Mouse (Mus musculus) limb, embryonic 13.5 days (tissue): ENCODE data around the gene Gpd2. TPM values are rescaled to one million over a fixed set of nuclear protein-coding genes. Genes with fewer than 3 reads are reported as not detected.

ENCODE experiments used
- ATAC-seq: fragments of 200-750 bp; cut with Nextera tagmentation; 2 replicates; pipeline ENCODE4 v1.8.0; 2017; ENCODE audit warnings: low read depth, moderate number of reproducible peaks, moderate TSS enrichment; ENCODE audit not compliant: low FRiP score
- H3K27ac ChIP-seq: fragments of 300-500 bp; sonication (generic); 2 replicates; pipeline ENCODE4 v1.5.1; 2015; ENCODE audit warnings: inconsistent platforms, mild to moderate bottlenecking, moderate library complexity
- H3K27me3 ChIP-seq: fragments of 300-500 bp; sonication (generic); 2 replicates; pipeline ENCODE4 v1.6.1; 2015; ENCODE audit warnings: mild to moderate bottlenecking, inconsistent platforms
- H3K36me3 ChIP-seq: fragments of 300-500 bp; sonication (generic); 2 replicates; pipeline ENCODE4 v1.6.1; 2015; ENCODE audit warnings: inconsistent platforms, mild to moderate bottlenecking, moderate library complexity
- H3K4me1 ChIP-seq: fragments of 300-500 bp; sonication (generic); 2 replicates; pipeline ENCODE4 v1.6.1; 2015; ENCODE audit warnings: inconsistent platforms
- H3K4me2 ChIP-seq: fragments of 300-500 bp; sonication (generic); replicated peaks from 2 replicates; pipeline ENCODE4 v1.6.1; 2015; ENCODE audit warnings: inconsistent platforms, mild to moderate bottlenecking, moderate library complexity
- H3K4me3 ChIP-seq: fragments of 300-500 bp; sonication (generic); 2 replicates; pipeline ENCODE4 v1.5.1; 2015; ENCODE audit warnings: moderate library complexity, mild to moderate bottlenecking, inconsistent platforms
- H3K9ac ChIP-seq: fragments of 300-500 bp; sonication (generic); 2 replicates; pipeline ENCODE4 v1.6.1; 2015; ENCODE audit warnings: mild to moderate bottlenecking, inconsistent platforms
- H3K9me3 ChIP-seq: fragments of 300-500 bp; sonication (generic); 2 replicates; pipeline ENCODE4 v1.6.1; 2016; ENCODE audit warnings: inconsistent platforms
- WGBS: fragments of 180-500 bp; shearing (Covaris S2); methylation state at CpG from one replicate; pipeline ENCODE4 v1.1.7; 2015; 5-methylcytosine and 5-hydroxymethylcytosine counted together
- polyA plus RNA-seq: library from polyadenylated mRNA; unstranded; fragments of >200 nt; fragmentation: Nextera tagmentation; extraction: Ambion mirVana; gene quantifications from 2 replicates; pipeline ENCODE4 v1.2.1, GENCODE M21; 2015

Gene Gpd2
- polyA plus RNA-seq, 1 experiment from 2014 or later, result 14.3 TPM

GRCm38 (mm10) chr2:57280190-57280723, 42.8 kb downstream of the Gpd2 start:
- ATAC-seq, result no peak
- Histone ChIP-seq H3K4me3 (no peak overlapping the region), H3K4me2 (no peak overlapping the region), H3K27me3 (no peaks in the 10 kb centered on the region), H3K9me3 (0 out of 2 replicates have a peak, but pooled peaks cover 3% of the 10 kb centered on the region), H3K27ac (no peak overlapping the region), H3K36me3 (peaks cover 10% of the 10 kb centered on the region), H3K4me1 (no peaks in the 10 kb centered on the region), H3K9ac (no peak overlapping the region)
- WGBS, result 85% methylated on average over 10 of the region's 10 CpGs

GRCm38 (mm10) chr2:57283791-57284190, 46.4 kb downstream of the Gpd2 start:
- Histone ChIP-seq H3K9ac (no peak overlapping the region), H3K27ac (no peak overlapping the region), H3K4me2 (no peak overlapping the region), H3K4me1 (peaks cover 6% of the 10 kb centered on the region), H3K9me3 (0 out of 2 replicates have a peak, but pooled peaks cover 3% of the 10 kb centered on the region), H3K27me3 (no peaks in the 10 kb centered on the region), H3K36me3 (peaks cover 10% of the 10 kb centered on the region), H3K4me3 (no peak overlapping the region)
- WGBS, result 89% methylated on average over 7 of the region's 7 CpGs
- ATAC-seq, result no peak

- ATAC-seq, result no peak
- H3K4me1 ChIP-seq, result peaks cover 6% of the 10 kb centered on the region
- H3K9me3 ChIP-seq, result no peaks in the 10 kb centered on the region
- peaks cover 7% of the 10 kb centered on the region; the same call in 1 of the 2 replicates for H3K36me3 ChIP-seq
- H3K27me3 ChIP-seq, result no peaks in the 10 kb centered on the region
- H3K27ac ChIP-seq, result no peak overlapping the region
- H3K4me3 ChIP-seq, result no peak overlapping the region
- 75% methylated on average over 4 of the region's 4 CpGs for WGBS
- H3K9ac ChIP-seq, result no peak overlapping the region
- H3K4me2 ChIP-seq, result no peak overlapping the region
Measured at GRCm38 (mm10) chr2:57285197-57285596, 47.8 kb downstream of the Gpd2 start.

- 79% methylated on average over 1 of the region's 1 CpGs for WGBS
- ATAC-seq, result no peak
- peaks cover 6% of the 10 kb centered on the region; the same call in 1 of the 2 replicates for H3K36me3 ChIP-seq
- no peak overlapping the region for H3K9ac ChIP-seq
- H3K4me3 ChIP-seq, result no peak overlapping the region
- H3K27me3 ChIP-seq, result no peaks in the 10 kb centered on the region
- H3K9me3 ChIP-seq, result no peaks in the 10 kb centered on the region
- peaks cover 6% of the 10 kb centered on the region for H3K4me1 ChIP-seq
- no peak overlapping the region for H3K27ac ChIP-seq
- H3K4me2 ChIP-seq, result no peak overlapping the region
Measured at GRCm38 (mm10) chr2:57287986-57288385, 50.6 kb downstream of the Gpd2 start.

- Histone ChIP-seq H3K27me3 (no peaks in the 10 kb centered on the region), H3K27ac (no peak overlapping the region), H3K4me2 (no peak overlapping the region), H3K4me3 (no peak overlapping the region), H3K9me3 (no peaks in the 10 kb centered on the region), H3K36me3 (no peaks in the 10 kb centered on the region), H3K4me1 (peaks cover 7% of the 10 kb centered on the region; the same call in 1 of the 2 replicates), H3K9ac (no peak overlapping the region)
- no peak for ATAC-seq
- WGBS, result 87% methylated on average over 2 of the region's 2 CpGs
Measured at GRCm38 (mm10) chr2:57293571-57293970, 56.1 kb downstream of the Gpd2 start.

GRCm38 (mm10) chr2:57296069-57296468, 58.6 kb downstream of the Gpd2 start:
- Histone ChIP-seq H3K36me3 (no peaks in the 10 kb centered on the region), H3K4me1 (peaks cover 7% of the 10 kb centered on the region; the same call in 1 of the 2 replicates), H3K27ac (no peak overlapping the region), H3K4me3 (no peak overlapping the region), H3K27me3 (no peaks in the 10 kb centered on the region), H3K9ac (no peak overlapping the region), H3K9me3 (no peaks in the 10 kb centered on the region), H3K4me2 (no peak overlapping the region)
- WGBS, result 81% methylated on average over 4 of the region's 4 CpGs
- ATAC-seq, result no peak

- WGBS, result 94% methylated on average over 4 of the region's 4 CpGs
- peaks cover 10% of the 10 kb centered on the region; the same call in 1 of the 2 replicates for H3K4me1 ChIP-seq
- no peak overlapping the region for H3K4me3 ChIP-seq
- H3K36me3 ChIP-seq, result no peaks in the 10 kb centered on the region
- ATAC-seq, result no peak
- no peaks in the 10 kb centered on the region for H3K27me3 ChIP-seq
- H3K27ac ChIP-seq, result no peak overlapping the region
- no peak overlapping the region for H3K4me2 ChIP-seq
- H3K9me3 ChIP-seq, result no peaks in the 10 kb centered on the region
- no peak overlapping the region for H3K9ac ChIP-seq
Measured at GRCm38 (mm10) chr2:57297226-57297625, 59.8 kb downstream of the Gpd2 start.

- WGBS, result 46% methylated on average over 3 of the region's 3 CpGs
- 0 out of 2 replicates have a peak, but pooled peaks cover 3% of the 10 kb centered on the region for H3K4me1 ChIP-seq
- no peaks in the 10 kb centered on the region for H3K27me3 ChIP-seq
- no peak overlapping the region for H3K9ac ChIP-seq
- no peaks in the 10 kb centered on the region for H3K9me3 ChIP-seq
- ATAC-seq, result peak; percentile 54; the same call in 1 of the 2 replicates
- no peaks in the 10 kb centered on the region for H3K36me3 ChIP-seq
- no peak overlapping the region for H3K4me2 ChIP-seq
- H3K27ac ChIP-seq, result no peak overlapping the region
- no peak overlapping the region for H3K4me3 ChIP-seq
Measured at GRCm38 (mm10) chr2:57301539-57301938, 64.1 kb downstream of the Gpd2 start.

- no peak for ATAC-seq
- Histone ChIP-seq H3K9ac (no peak overlapping the region), H3K27me3 (no peaks in the 10 kb centered on the region), H3K4me3 (no peak overlapping the region), H3K4me2 (no peak overlapping the region), H3K36me3 (no peaks in the 10 kb centered on the region), H3K27ac (no peak overlapping the region), H3K9me3 (no peaks in the 10 kb centered on the region), H3K4me1 (0 out of 2 replicates have a peak, but pooled peaks cover 3% of the 10 kb centered on the region)
- 80% methylated on average over 4 of the region's 4 CpGs for WGBS
Measured at GRCm38 (mm10) chr2:57304212-57304611, 66.8 kb downstream of the Gpd2 start.

GRCm38 (mm10) chr2:57312268-57312797, 74.9 kb downstream of the Gpd2 start:
- WGBS, result 41% methylated on average over 7 of the region's 7 CpGs
- H3K4me2 ChIP-seq, result no peak overlapping the region
- H3K4me1 ChIP-seq, result no peaks in the 10 kb centered on the region
- ATAC-seq, result no peak
- no peaks in the 10 kb centered on the region for H3K36me3 ChIP-seq
- no peaks in the 10 kb centered on the region for H3K27me3 ChIP-seq
- H3K27ac ChIP-seq, result no peak overlapping the region
- H3K4me3 ChIP-seq, result no peak overlapping the region
- H3K9ac ChIP-seq, result no peak overlapping the region
- H3K9me3 ChIP-seq, result no peaks in the 10 kb centered on the region

GRCm38 (mm10) chr2:57316055-57316454, 78.6 kb downstream of the Gpd2 start:
- Histone ChIP-seq H3K9me3 (no peaks in the 10 kb centered on the region), H3K36me3 (no peaks in the 10 kb centered on the region), H3K4me2 (no peak overlapping the region), H3K9ac (no peak overlapping the region), H3K27me3 (no peaks in the 10 kb centered on the region), H3K4me3 (no peak overlapping the region), H3K27ac (no peak overlapping the region), H3K4me1 (no peaks in the 10 kb centered on the region)
- WGBS, result 39% methylated on average over 2 of the region's 2 CpGs
- ATAC-seq, result no peak

- no peak overlapping the region for H3K4me3 ChIP-seq
- H3K9me3 ChIP-seq, result no peaks in the 10 kb centered on the region
- H3K4me2 ChIP-seq, result no peak overlapping the region
- H3K27me3 ChIP-seq, result no peaks in the 10 kb centered on the region
- WGBS, result 60% methylated on average over 3 of the region's 3 CpGs
- no peaks in the 10 kb centered on the region for H3K36me3 ChIP-seq
- no peak for ATAC-seq
- no peak overlapping the region for H3K27ac ChIP-seq
- H3K4me1 ChIP-seq, result no peaks in the 10 kb centered on the region
- no peak overlapping the region for H3K9ac ChIP-seq
Measured at GRCm38 (mm10) chr2:57318336-57318735, 80.9 kb downstream of the Gpd2 start.

GRCm38 (mm10) chr2:57326091-57326490, 88.7 kb downstream of the Gpd2 start:
- no peak for ATAC-seq
- Histone ChIP-seq H3K9ac (no peak overlapping the region), H3K4me3 (no peak overlapping the region), H3K27ac (no peak overlapping the region), H3K4me2 (no peak overlapping the region), H3K27me3 (no peaks in the 10 kb centered on the region), H3K36me3 (no peaks in the 10 kb centered on the region), H3K4me1 (peaks cover 4% of the 10 kb centered on the region; the same call in 1 of the 2 replicates), H3K9me3 (0 out of 2 replicates have a peak, but pooled peaks cover 4% of the 10 kb centered on the region)
- 26% methylated on average over 8 of the region's 8 CpGs for WGBS
